Mouse (Mus musculus) testis, adult 2 months (tissue): ENCODE measurements around the gene Obp2b. TPM values are rescaled to one million over a fixed set of nuclear protein-coding genes. Genes with fewer than 3 reads are reported as not detected.
"Not testable (repeated sequence)": the region's sequence is repeated elsewhere in the genome, so short reads cannot be mapped to it uniquely, and the experiment has no call there.

ENCODE experiments used
- H3K27ac ChIP-seq: fragments of 200-500 bp; 2 replicates; pipeline ENCODE4 v1.5.1; 2012; ENCODE audit warnings: low read depth, low read length; ENCODE audit not compliant: control insufficient read depth, insufficient read depth
- H3K27me3 ChIP-seq: fragments of 200-500 bp; 2 replicates; pipeline ENCODE4 v1.6.1; 2012; ENCODE audit warnings: mild to moderate bottlenecking, low read length, moderate library complexity; ENCODE audit not compliant: control insufficient read depth, insufficient read depth
- H3K36me3 ChIP-seq: fragments of 200-500 bp; 2 replicates; pipeline ENCODE4 v1.6.1; 2012; ENCODE audit warnings: mild to moderate bottlenecking, low read length; ENCODE audit not compliant: control insufficient read depth, insufficient read depth
- H3K4me1 ChIP-seq: fragments of 200-500 bp; 2 replicates; pipeline ENCODE4 v1.6.1; 2012; ENCODE audit warnings: low read length; ENCODE audit not compliant: control insufficient read depth, insufficient read depth
- H3K4me3 ChIP-seq: fragments of 200-500 bp; 2 replicates; pipeline ENCODE4 v1.5.1; 2012; ENCODE audit warnings: low read depth, mild to moderate bottlenecking, low read length, moderate library complexity, mixed read lengths; ENCODE audit not compliant: control insufficient read depth
- CTCF ChIP-seq: fragments of 200-500 bp; IDR thresholded peaks from 2 replicates; pipeline ENCODE4 v1.5.1; 2012; ENCODE audit warnings: low read depth, mild to moderate bottlenecking, inconsistent platforms, low read length, moderate library complexity; ENCODE audit not compliant: control insufficient read depth, insufficient read depth, insufficient replicate concordance
- POLR2A ChIP-seq: fragments of 200-500 bp; IDR thresholded peaks from 2 replicates; pipeline ENCODE4 v1.6.1; 2012; ENCODE audit warnings: low read depth, mild to moderate bottlenecking, inconsistent platforms, low read length, moderate library complexity; ENCODE audit not compliant: control insufficient read depth
- polyA plus RNA-seq: library from polyadenylated mRNA; depleted of rRNA; stranded (reverse); fragments of >200 nt; gene quantifications from 2 replicates; pipeline ENCODE4 v1.2.3, GENCODE M21; 2012

Obp2b gene
- polyA plus RNA-seq, 1 experiment = not detected

- TF ChIP-seq CTCF (0 out of 2 replicates have a peak, but pooled peaks have one; percentile 6), POLR2A (no peak)
- no peak overlapping the region for H3K27ac ChIP-seq
- H3K36me3 ChIP-seq = no peaks in the 10 kb centered on the region
- H3K4me3 ChIP-seq = no peak overlapping the region
- H3K4me1 ChIP-seq = no peaks in the 10 kb centered on the region
- H3K27me3 ChIP-seq = no peaks in the 10 kb centered on the region
These were observed 28.7 kb upstream of the Obp2b start for GRCm38 (mm10) chr2:25708121-25708520.

GRCm38 (mm10) chr2:25709056-25709455 is 27.8 kb upstream of the Obp2b start:
- not testable (repeated sequence) for H3K27me3 ChIP-seq, H3K4me3 ChIP-seq, H3K36me3 ChIP-seq, H3K4me1 ChIP-seq, H3K27ac ChIP-seq

GRCm38 (mm10) chr2:25709791-25710190 is 27.0 kb upstream of the Obp2b start:
- H3K27me3 ChIP-seq, H3K4me1 ChIP-seq, H3K4me3 ChIP-seq, H3K27ac ChIP-seq, H3K36me3 ChIP-seq: not testable (repeated sequence)

GRCm38 (mm10) chr2:25711641-25712040 is 25.2 kb upstream of the Obp2b start:
- not testable (repeated sequence) for H3K36me3 ChIP-seq, H3K4me3 ChIP-seq, H3K27ac ChIP-seq, H3K27me3 ChIP-seq, H3K4me1 ChIP-seq

- Histone ChIP-seq H3K4me1 (no peaks in the 10 kb centered on the region), H3K27ac (no peak overlapping the region), H3K36me3 (no peaks in the 10 kb centered on the region), H3K27me3 (no peaks in the 10 kb centered on the region), H3K4me3 (no peak overlapping the region)
- no peak for TF ChIP-seq POLR2A
- TF ChIP-seq CTCF = no peak
These were observed 19.6 kb upstream of the Obp2b start for GRCm38 (mm10) chr2:25717222-25717621.

- Histone ChIP-seq H3K27ac (no peak overlapping the region), H3K36me3 (no peaks in the 10 kb centered on the region), H3K27me3 (no peaks in the 10 kb centered on the region), H3K4me3 (no peak overlapping the region), H3K4me1 (no peaks in the 10 kb centered on the region)
- no peak for TF ChIP-seq CTCF
- no peak for TF ChIP-seq POLR2A
These were observed 3.4 kb upstream of the Obp2b start for GRCm38 (mm10) chr2:25733199-25733930.

GRCm38 (mm10) chr2:25741671-25742070 is 4.9 kb downstream of the Obp2b start:
- no peaks in the 10 kb centered on the region for H3K27me3 ChIP-seq
- TF ChIP-seq CTCF (no peak), POLR2A (no peak)
- H3K4me3 ChIP-seq = no peak overlapping the region
- H3K36me3 ChIP-seq = no peaks in the 10 kb centered on the region
- no peaks in the 10 kb centered on the region for H3K4me1 ChIP-seq
- H3K27ac ChIP-seq = no peak overlapping the region

- no peak for TF ChIP-seq CTCF
- TF ChIP-seq POLR2A = no peak
- Histone ChIP-seq H3K36me3 (no peaks in the 10 kb centered on the region), H3K27ac (no peak overlapping the region), H3K4me1 (no peaks in the 10 kb centered on the region), H3K4me3 (no peak overlapping the region), H3K27me3 (no peaks in the 10 kb centered on the region)
These were observed 17.4 kb downstream of the Obp2b start for GRCm38 (mm10) chr2:25754201-25754600.
